Mouse (Mus musculus): ENCODE measurements around the gene Hoxc8. TPM values are rescaled to one million over a fixed set of nuclear protein-coding genes. Genes with fewer than 3 reads are reported as not detected.

The Hoxc8 gene
- polyA plus RNA-seq, 1 experiment = not detected

GRCm38 (mm10) chr15:103034043-103034806, 43.8 kb downstream of the Hoxc8 start:
- no peak for TF ChIP-seq CTCF (IDR thresholded peaks at IDR 0.05; ENCODE audit: extremely low read depth, insufficient read depth, insufficient read length, insufficient replicate concordance)
- TF ChIP-seq POLR2A (IDR thresholded peaks at IDR 0.05; ENCODE audit: low read depth, low read length) = no peak
- DNase-seq (ENCODE audit: low read depth in 1 of 2, low spot score in 2 of 2) = no peak
- WGBS = 5% methylated on average over 24 of the region's 24 CpGs
- H3K4me3 ChIP-seq (ENCODE audit: extremely low read depth, insufficient read depth, insufficient read length) = no peak overlapping the region
- H3K27ac ChIP-seq (ENCODE audit: insufficient read depth, low read length) = no peak overlapping the region
- peaks cover 20% of the 10 kb centered on the region for H3K27me3 ChIP-seq (ENCODE audit: control insufficient read depth, insufficient read depth, low read length)
- H3K4me1 ChIP-seq (ENCODE audit: control insufficient read depth, insufficient read depth, insufficient read length) = no peaks in the 10 kb centered on the region; the same call in none of the 2 replicates
- H3K36me3 ChIP-seq (ENCODE audit: control insufficient read depth, insufficient read depth, low read length) = no peaks in the 10 kb centered on the region

GRCm38 (mm10) chr15:103034807-103035547, 44.6 kb downstream of the Hoxc8 start:
- peaks cover 20% of the 10 kb centered on the region for H3K27me3 ChIP-seq (ENCODE audit: control insufficient read depth, insufficient read depth, low read length)
- H3K4me3 ChIP-seq (ENCODE audit: extremely low read depth, insufficient read depth, insufficient read length) = no peak overlapping the region
- DNase-seq (ENCODE audit: low read depth in 1 of 2, low spot score in 2 of 2) = no peak

GRCm38 (mm10) chr15:103035548-103035881, 45.1 kb downstream of the Hoxc8 start:
- no peaks in the 10 kb centered on the region; the same call in none of the 2 replicates for H3K4me1 ChIP-seq (ENCODE audit: control insufficient read depth, insufficient read depth, insufficient read length)
- 5% methylated on average over 14 of the region's 14 CpGs for WGBS
- DNase-seq (ENCODE audit: low read depth in 1 of 2, low spot score in 2 of 2) = no peak
- peaks cover 18% of the 10 kb centered on the region for H3K27me3 ChIP-seq (ENCODE audit: control insufficient read depth, insufficient read depth, low read length)
- no peak overlapping the region for H3K27ac ChIP-seq (ENCODE audit: insufficient read depth, low read length)
- no peak for TF ChIP-seq CTCF (IDR thresholded peaks at IDR 0.05; ENCODE audit: extremely low read depth, insufficient read depth, insufficient read length, insufficient replicate concordance)
- no peak for TF ChIP-seq POLR2A (IDR thresholded peaks at IDR 0.05; ENCODE audit: low read depth, low read length)
- H3K4me3 ChIP-seq (ENCODE audit: extremely low read depth, insufficient read depth, insufficient read length) = no peak overlapping the region
- H3K36me3 ChIP-seq (ENCODE audit: control insufficient read depth, insufficient read depth, low read length) = no peaks in the 10 kb centered on the region

More at GRCm38 (mm10) chr15:103034807-103035547, 44.6 kb downstream of the Hoxc8 start:
- Histone ChIP-seq H3K27ac (ENCODE audit: insufficient read depth, low read length) (no peak overlapping the region), H3K36me3 (ENCODE audit: control insufficient read depth, insufficient read depth, low read length) (no peaks in the 10 kb centered on the region), H3K4me1 (ENCODE audit: control insufficient read depth, insufficient read depth, insufficient read length) (no peaks in the 10 kb centered on the region; the same call in none of the 2 replicates)
- WGBS = 4% methylated on average over 33 of the region's 34 CpGs
- TF ChIP-seq CTCF (IDR thresholded peaks at IDR 0.05; ENCODE audit: extremely low read depth, insufficient read depth, insufficient read length, insufficient replicate concordance) (no peak), POLR2A (IDR thresholded peaks at IDR 0.05; ENCODE audit: low read depth, low read length) (no peak)

- Histone ChIP-seq H3K4me1 (ENCODE audit: control insufficient read depth, insufficient read depth, insufficient read length) (no peaks in the 10 kb centered on the region; the same call in none of the 2 replicates), H3K27me3 (ENCODE audit: control insufficient read depth, insufficient read depth, low read length) (peaks cover 24% of the 10 kb centered on the region), H3K36me3 (ENCODE audit: control insufficient read depth, insufficient read depth, low read length) (no peaks in the 10 kb centered on the region), H3K27ac (ENCODE audit: insufficient read depth, low read length) (no peak overlapping the region), H3K4me3 (ENCODE audit: extremely low read depth, insufficient read depth, insufficient read length) (no peak overlapping the region)
- WGBS = 50% methylated on average over 1 of the region's 1 CpGs
- DNase-seq (ENCODE audit: low read depth in 1 of 2, low spot score in 2 of 2) = no peak
- TF ChIP-seq POLR2A (IDR thresholded peaks at IDR 0.05; ENCODE audit: low read depth, low read length) (no peak), CTCF (IDR thresholded peaks at IDR 0.05; ENCODE audit: extremely low read depth, insufficient read depth, insufficient read length, insufficient replicate concordance) (no peak)
Observed at GRCm38 (mm10) chr15:103037579-103037978, 47.2 kb downstream of the Hoxc8 start.

GRCm38 (mm10) chr15:103038701-103039480, 48.5 kb downstream of the Hoxc8 start:
- no peaks in the 10 kb centered on the region for H3K36me3 ChIP-seq (ENCODE audit: control insufficient read depth, insufficient read depth, low read length)
- no peak overlapping the region for H3K4me3 ChIP-seq (ENCODE audit: extremely low read depth, insufficient read depth, insufficient read length)
- peaks cover 23% of the 10 kb centered on the region for H3K27me3 ChIP-seq (ENCODE audit: control insufficient read depth, insufficient read depth, low read length)
- TF ChIP-seq POLR2A (IDR thresholded peaks at IDR 0.05; ENCODE audit: low read depth, low read length) (no peak), CTCF (IDR thresholded peaks at IDR 0.05; ENCODE audit: extremely low read depth, insufficient read depth, insufficient read length, insufficient replicate concordance) (no peak)
- no peaks in the 10 kb centered on the region; the same call in none of the 2 replicates for H3K4me1 ChIP-seq (ENCODE audit: control insufficient read depth, insufficient read depth, insufficient read length)
- no peak for DNase-seq (ENCODE audit: low read depth in 1 of 2, low spot score in 2 of 2)
- WGBS = 60% methylated on average over 10 of the region's 10 CpGs
- no peak overlapping the region for H3K27ac ChIP-seq (ENCODE audit: insufficient read depth, low read length)

DNA sequence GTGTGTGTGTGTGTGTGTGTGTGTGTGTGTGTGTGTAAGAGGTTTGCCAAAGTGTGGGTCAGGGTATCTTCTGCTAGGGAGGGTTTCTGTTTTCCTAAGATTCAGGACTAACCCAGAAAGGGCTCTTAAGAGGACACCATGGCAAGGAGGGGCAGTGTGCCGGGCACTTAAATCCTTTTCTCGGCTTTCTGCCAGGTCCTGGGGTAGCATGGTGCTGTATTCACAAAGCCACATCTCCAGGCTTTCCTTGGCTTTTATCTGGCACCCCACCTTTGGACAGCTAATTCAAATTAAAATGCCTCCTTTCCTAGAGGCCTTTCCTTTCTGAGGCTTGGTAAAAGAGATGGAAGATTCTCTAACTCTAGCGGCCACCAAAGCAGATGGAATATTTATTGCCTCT, 49.2 kb downstream of the Hoxc8 start:
- Histone ChIP-seq H3K27ac (ENCODE audit: insufficient read depth, low read length) (no peak overlapping the region), H3K27me3 (ENCODE audit: control insufficient read depth, insufficient read depth, low read length) (peaks cover 17% of the 10 kb centered on the region), H3K4me3 (ENCODE audit: extremely low read depth, insufficient read depth, insufficient read length) (no peak overlapping the region), H3K4me1 (ENCODE audit: control insufficient read depth, insufficient read depth, insufficient read length) (no peaks in the 10 kb centered on the region; the same call in 1 of the 2 replicates), H3K36me3 (ENCODE audit: control insufficient read depth, insufficient read depth, low read length) (no peaks in the 10 kb centered on the region)
- no peak for TF ChIP-seq CTCF (IDR thresholded peaks at IDR 0.05; ENCODE audit: extremely low read depth, insufficient read depth, insufficient read length, insufficient replicate concordance)
- no peak for TF ChIP-seq POLR2A (IDR thresholded peaks at IDR 0.05; ENCODE audit: low read depth, low read length)
- DNase-seq (ENCODE audit: low read depth in 1 of 2, low spot score in 2 of 2) = no peak
- WGBS = 60% methylated on average over 3 of the region's 3 CpGs

All from spleen, adult 2 months (tissue).